Mouse (Mus musculus) ES-E14 (cell line): ENCODE measurements at regions not wholly inside any gene's neighbourhood (a gene's known extent, or its start where the extent isn't known, plus 50 kb on each side); places are given as distances from the start of the nearest gene placed in this dataset.

Experiments used
- CHD2 ChIP-seq: IDR thresholded peaks from 2 replicates; pipeline ENCODE4 v1.6.1; 2014; ENCODE audit warnings: mild to moderate bottlenecking, low read depth, low read length, inconsistent platforms
- ZNF384 ChIP-seq: IDR thresholded peaks from 2 replicates; pipeline ENCODE4 v1.6.1; 2012; ENCODE audit warnings: low read depth, low read length, inconsistent platforms

- no peak for TF ChIP-seq CHD2
- TF ChIP-seq ZNF384, result no peak
Observed at GRCm38 (mm10) chr10:118038465-118038864, 103.1 kb upstream of the Mdm1 start.
